26 mouse cellular contexts compared by ENCODE assay signal in genomic region chr5:119143411-119143810, GRCm38 (mm10).
A peak's percentile ranks its signal among the peaks of the same experiment; 100 is the strongest.
DNase-seq lines count a peak whose midpoint lies in the region; ATAC-seq lines count a peak whose summit lies in the region.
"Had no signal": no experiment of that assay in that cellular context is flagged by ENCODE, and none has a peak within 500 bp of the region (broad histone marks: within the 10 kb centered on the region; RNA-seq: fewer than 3 reads in every experiment).

No protein-coding gene starts in this region.

- 29% methylated on average over 8 of the region's 8 CpGs for WGBS in embryonic facial prominence, embryonic 10.5 days
- 11% methylated on average over 8 of the region's 8 CpGs for WGBS in embryonic facial prominence, embryonic 13.5 days

- ATAC-seq in embryonic facial prominence, embryonic 13.5 days (ENCODE audit: insufficient number of reproducible peaks, insufficient read depth, low FRiP score, low TSS enrichment, low read depth) = no peak
- ATAC-seq: forebrain, embryonic 16.5 days; hindbrain, embryonic 16.5 days; intestine, embryonic 15.5 days had no signal

- H3K9me3 ChIP-seq in embryonic facial prominence, embryonic 10.5 days = peaks cover 6% of the 10 kb centered on the region; the same call in 1 of the 2 replicates
- no peaks in the 10 kb centered on the region; the same call in 1 of the 2 replicates for H3K9me3 ChIP-seq in embryonic facial prominence, embryonic 13.5 days
- H3K9me3 ChIP-seq: hindbrain, embryonic 13.5 days; intestine, embryonic 15.5 days had no signal

- 0 out of 2 replicates have a peak overlapping the region, but pooled peaks have one; percentile 49 for H3K27ac ChIP-seq in embryonic facial prominence, embryonic 10.5 days (replicated peaks)
- peak overlapping the region; percentile 30; the same call in 1 of the 2 replicates for H3K27ac ChIP-seq in embryonic facial prominence, embryonic 13.5 days
- H3K27ac ChIP-seq: forebrain, embryonic 12.5 days; hindbrain, embryonic 10.5 days; hindbrain, embryonic 13.5 days; intestine, embryonic 15.5 days had no signal

- no peak overlapping the region for H3K4me3 ChIP-seq in embryonic facial prominence, embryonic 10.5 days
- no peak overlapping the region for H3K4me3 ChIP-seq in embryonic facial prominence, embryonic 13.5 days
- H3K4me3 ChIP-seq: erythroblast, embryonic 14.5 days; forebrain, embryonic 12.5 days; hindbrain, embryonic 10.5 days; hindbrain, embryonic 13.5 days; intestine, embryonic 15.5 days had no signal

- peak; percentile 21 for DNase-seq in kidney, postnatal 10 days
- no peak for DNase-seq in kidney, adult 11 months
- DNase-seq in embryonic facial prominence, embryonic 10.5 days (ENCODE audit: low spot score) = peak; percentile 65
- DNase-seq in adrenal gland, adult 2 months = no peak
- no peak for DNase-seq in thymus, postnatal 25 days
- DNase-seq in left cerebral cortex, postnatal 10 days (ENCODE audit: extremely low spot score in 1 of 2, low spot score in 2 of 2) = no peak
- DNase-seq: adrenal gland, postnatal 10 days; adrenal gland, postnatal 36 days; B cell, adult 2 months; cerebellum, adult 18-20 months; cerebellum, adult 9-10 months; cerebellum, postnatal 14 days; gastrocnemius, postnatal 10 days; gastrocnemius, postnatal 36 days; heart, postnatal 36 days had no signal

- H3K27me3 ChIP-seq in embryonic facial prominence, embryonic 10.5 days (replicated peaks; ENCODE audit: low read depth, poor library complexity, severe bottlenecking) = peaks cover 38% of the 10 kb centered on the region
- no peaks in the 10 kb centered on the region for H3K27me3 ChIP-seq in embryonic facial prominence, embryonic 13.5 days
- H3K27me3 ChIP-seq: CH12.LX; forebrain, embryonic 12.5 days; hindbrain, embryonic 13.5 days; intestine, embryonic 15.5 days had no signal

- intact Hi-C loops in left cerebral cortex, postnatal 10 days (cut with DNase I) = no loop called here

- H3K9ac ChIP-seq in embryonic facial prominence, embryonic 13.5 days = no peak overlapping the region
- H3K9ac ChIP-seq: forebrain, embryonic 12.5 days; hindbrain, embryonic 13.5 days; intestine, embryonic 15.5 days had no signal

- H3K36me3 ChIP-seq in embryonic facial prominence, embryonic 10.5 days (replicated peaks) = no peaks in the 10 kb centered on the region
- H3K36me3 ChIP-seq in embryonic facial prominence, embryonic 13.5 days = no peaks in the 10 kb centered on the region
- H3K36me3 ChIP-seq: forebrain, embryonic 12.5 days; G1E; hindbrain, embryonic 10.5 days; hindbrain, embryonic 13.5 days; intestine, embryonic 15.5 days had no signal

- H3K4me1 ChIP-seq in embryonic facial prominence, embryonic 10.5 days = peaks cover 36% of the 10 kb centered on the region
- peaks cover 22% of the 10 kb centered on the region for H3K4me1 ChIP-seq in embryonic facial prominence, embryonic 13.5 days

- H3K4me2 ChIP-seq in embryonic facial prominence, embryonic 13.5 days = no peak overlapping the region
- H3K4me2 ChIP-seq: forebrain, embryonic 12.5 days; heart, embryonic 11.5 days; hindbrain, embryonic 13.5 days; intestine, embryonic 15.5 days had no signal

Comparison
In these comparisons a context has a peak if more than half of its experiments do, and no peak if none do; other contexts are left out.
1. DNase-seq: peak in kidney, postnatal 10 days (single experiment) and embryonic facial prominence, embryonic 10.5 days (single experiment); none in kidney, adult 11 months (single experiment), adrenal gland, adult 2 months (single experiment), thymus, postnatal 25 days (single experiment) and left cerebral cortex, postnatal 10 days (0 of 2).